Mouse (Mus musculus): ENCODE measurements around the gene Elk3. TPM values are rescaled to one million over a fixed set of nuclear protein-coding genes. Genes with fewer than 3 reads are reported as not detected.
A peak's percentile ranks its signal among the peaks of the same experiment; 100 is the strongest.

The Elk3 gene
- total RNA-seq, 1 experiment = 15.7 TPM

- H3K4me3 ChIP-seq (ENCODE audit: insufficient read depth in 1 of 2, low read depth in 1 of 2, low read length in 2 of 2, poor library complexity in 1 of 2, severe bottlenecking in 1 of 2) = no peak overlapping the region
- in situ Hi-C loops (cut with MboI; ENCODE audit: low sequenced_read_pairs in 2 of 2, unreplicated experiment in 2 of 2) = no loop called here
- H3K9me3 ChIP-seq (ENCODE audit: control insufficient read depth, insufficient read depth, low read depth, low read length) = no peaks in the 10 kb centered on the region
- TF ChIP-seq CHD2 (IDR thresholded peaks at IDR 0.05; ENCODE audit: low read depth, low read length) = no peak
- TF ChIP-seq ZC3H11A (IDR thresholded peaks at IDR 0.05; ENCODE audit: borderline replicate concordance, low read depth, low read length) = no peak
- no peak for TF ChIP-seq MAFK (IDR thresholded peaks at IDR 0.05; ENCODE audit: insufficient read depth, low read depth, low read length)
- no peak for TF ChIP-seq ZNF384 (IDR thresholded peaks at IDR 0.05; ENCODE audit: low read depth, low read length)
- no peak for TF ChIP-seq HCFC1 (IDR thresholded peaks at IDR 0.05; ENCODE audit: borderline replicate concordance, insufficient read depth, low read length)
- no peak overlapping the region for H3K9ac ChIP-seq (ENCODE audit: insufficient read depth, low read depth, low read length, poor library complexity, severe bottlenecking)
- DNase-seq (ENCODE audit: low read depth, low spot score) = no peak
- peaks cover 2 to 8% of the 10 kb centered on the region in 2 experiments; a peak in 1 of 4 replicates for H3K4me1 ChIP-seq (ENCODE audit: control insufficient read depth in 2 of 2, insufficient read depth in 2 of 2, low read length in 2 of 2, poor library complexity in 1 of 2)
- H3K36me3 ChIP-seq (ENCODE audit: control insufficient read depth, insufficient read depth, low read length, poor library complexity, severe bottlenecking) = no peaks in the 10 kb centered on the region
- no peak overlapping the region for H3K27ac ChIP-seq (ENCODE audit: insufficient read depth, low read depth, low read length, poor library complexity, severe bottlenecking)
Observed at GRCm38 (mm10) chr10:93261132-93261980, 49.6 kb downstream of the Elk3 start.

- Histone ChIP-seq H3K4me1 (ENCODE audit: control insufficient read depth in 2 of 2, insufficient read depth in 2 of 2, low read length in 2 of 2, poor library complexity in 1 of 2) (peaks cover 2 to 12% of the 10 kb centered on the region in 2 experiments; a peak in 1 of 4 replicates), H3K9me3 (ENCODE audit: control insufficient read depth, insufficient read depth, low read depth, low read length) (no peaks in the 10 kb centered on the region), H3K4me3 (ENCODE audit: insufficient read depth in 1 of 2, low read depth in 1 of 2, low read length in 2 of 2, poor library complexity in 1 of 2, severe bottlenecking in 1 of 2) (no peak overlapping the region), H3K27ac (ENCODE audit: insufficient read depth, low read depth, low read length, poor library complexity, severe bottlenecking) (no peak overlapping the region), H3K36me3 (ENCODE audit: control insufficient read depth, insufficient read depth, low read length, poor library complexity, severe bottlenecking) (no peaks in the 10 kb centered on the region), H3K9ac (ENCODE audit: insufficient read depth, low read depth, low read length, poor library complexity, severe bottlenecking) (no peak overlapping the region)
- in situ Hi-C loops (cut with MboI; ENCODE audit: low sequenced_read_pairs in 2 of 2, unreplicated experiment in 2 of 2) = no loop called here
- TF ChIP-seq ZC3H11A (IDR thresholded peaks at IDR 0.05; ENCODE audit: borderline replicate concordance, low read depth, low read length) (no peak), MAFK (IDR thresholded peaks at IDR 0.05; ENCODE audit: insufficient read depth, low read depth, low read length) (no peak), HCFC1 (IDR thresholded peaks at IDR 0.05; ENCODE audit: borderline replicate concordance, insufficient read depth, low read length) (no peak), ZNF384 (IDR thresholded peaks at IDR 0.05; ENCODE audit: low read depth, low read length) (no peak), CHD2 (IDR thresholded peaks at IDR 0.05; ENCODE audit: low read depth, low read length) (no peak)
- DNase-seq (ENCODE audit: low read depth, low spot score) = no peak
Observed at GRCm38 (mm10) chr10:93259826-93260225, 51.1 kb downstream of the Elk3 start.

- Histone ChIP-seq H3K4me3 (ENCODE audit: insufficient read depth in 1 of 2, low read depth in 1 of 2, low read length in 2 of 2, poor library complexity in 1 of 2, severe bottlenecking in 1 of 2) (no peak overlapping the region), H3K9me3 (ENCODE audit: control insufficient read depth, insufficient read depth, low read depth, low read length) (no peaks in the 10 kb centered on the region), H3K36me3 (ENCODE audit: control insufficient read depth, insufficient read depth, low read length, poor library complexity, severe bottlenecking) (no peaks in the 10 kb centered on the region), H3K9ac (ENCODE audit: insufficient read depth, low read depth, low read length, poor library complexity, severe bottlenecking) (peak overlapping the region; percentile 29; the same call in 1 of the 2 replicates), H3K4me1 (ENCODE audit: control insufficient read depth in 2 of 2, insufficient read depth in 2 of 2, low read length in 2 of 2, poor library complexity in 1 of 2) (peaks cover 0 to 7% of the 10 kb centered on the region in 2 experiments; a peak in 1 of 4 replicates), H3K27ac (ENCODE audit: insufficient read depth, low read depth, low read length, poor library complexity, severe bottlenecking) (no peak overlapping the region)
- DNase-seq (ENCODE audit: low read depth, low spot score) = no peak
- TF ChIP-seq ZC3H11A (IDR thresholded peaks at IDR 0.05; ENCODE audit: borderline replicate concordance, low read depth, low read length) (no peak), MAFK (IDR thresholded peaks at IDR 0.05; ENCODE audit: insufficient read depth, low read depth, low read length) (no peak), HCFC1 (IDR thresholded peaks at IDR 0.05; ENCODE audit: borderline replicate concordance, insufficient read depth, low read length) (no peak), CHD2 (IDR thresholded peaks at IDR 0.05; ENCODE audit: low read depth, low read length) (no peak), ZNF384 (IDR thresholded peaks at IDR 0.05; ENCODE audit: low read depth, low read length) (no peak)
- in situ Hi-C loops (cut with MboI; ENCODE audit: low sequenced_read_pairs in 2 of 2, unreplicated experiment in 2 of 2) = no loop called here
Observed at GRCm38 (mm10) chr10:93255294-93255693, 55.6 kb downstream of the Elk3 start.

GRCm38 (mm10) chr10:93253156-93253555 is 57.8 kb downstream of the Elk3 start:
- Histone ChIP-seq H3K4me1 (ENCODE audit: control insufficient read depth in 2 of 2, insufficient read depth in 2 of 2, low read length in 2 of 2, poor library complexity in 1 of 2) (peaks cover 0 to 7% of the 10 kb centered on the region in 2 experiments; a peak in 1 of 4 replicates), H3K9ac (ENCODE audit: insufficient read depth, low read depth, low read length, poor library complexity, severe bottlenecking) (no peak overlapping the region), H3K27ac (ENCODE audit: insufficient read depth, low read depth, low read length, poor library complexity, severe bottlenecking) (no peak overlapping the region), H3K4me3 (ENCODE audit: insufficient read depth in 1 of 2, low read depth in 1 of 2, low read length in 2 of 2, poor library complexity in 1 of 2, severe bottlenecking in 1 of 2) (no peak overlapping the region), H3K9me3 (ENCODE audit: control insufficient read depth, insufficient read depth, low read depth, low read length) (no peaks in the 10 kb centered on the region), H3K36me3 (ENCODE audit: control insufficient read depth, insufficient read depth, low read length, poor library complexity, severe bottlenecking) (peaks cover 2% of the 10 kb centered on the region)
- in situ Hi-C loops (cut with MboI; ENCODE audit: low sequenced_read_pairs in 2 of 2, unreplicated experiment in 2 of 2) = no loop called here
- TF ChIP-seq CHD2 (IDR thresholded peaks at IDR 0.05; ENCODE audit: low read depth, low read length) (no peak), MAFK (IDR thresholded peaks at IDR 0.05; ENCODE audit: insufficient read depth, low read depth, low read length) (no peak), HCFC1 (IDR thresholded peaks at IDR 0.05; ENCODE audit: borderline replicate concordance, insufficient read depth, low read length) (no peak), ZNF384 (IDR thresholded peaks at IDR 0.05; ENCODE audit: low read depth, low read length) (no peak), ZC3H11A (IDR thresholded peaks at IDR 0.05; ENCODE audit: borderline replicate concordance, low read depth, low read length) (no peak)
- DNase-seq (ENCODE audit: low read depth, low spot score) = no peak
